Mouse (Mus musculus): ENCODE measurements around the gene Cd52.
A peak's percentile ranks its signal among the peaks of the same experiment; 100 is the strongest.
"Not testable (repeated sequence)": the region's sequence is repeated elsewhere in the genome, so short reads cannot be mapped to it uniquely, and the experiment has no call there.

Cd52 gene

GRCm38 (mm10) chr4:134094923-134095547 is at the start of gene Cd52:
Gene Cd52, minus strand, starts transcription at chr4:134095082.
- DNase-seq: no peak

- not testable (repeated sequence) for DNase-seq
Measured at GRCm38 (mm10) chr4:134144297-134144696, 49.4 kb upstream of the Cd52 start.

GRCm38 (mm10) chr4:134138857-134139256 is 44.0 kb upstream of the Cd52 start:
- DNase-seq: no peak

- no peak for DNase-seq
Measured at GRCm38 (mm10) chr4:134136280-134136926, 41.5 kb upstream of the Cd52 start.

GRCm38 (mm10) chr4:134132519-134133095 is 37.7 kb upstream of the Cd52 start:
- no peak for DNase-seq

- no peak for DNase-seq
Measured at GRCm38 (mm10) chr4:134132117-134132516, 37.2 kb upstream of the Cd52 start.

GRCm38 (mm10) chr4:134129482-134129881 is 34.6 kb upstream of the Cd52 start:
- DNase-seq: no peak

- DNase-seq: no peak
Measured at GRCm38 (mm10) chr4:134128983-134129362, 34.1 kb upstream of the Cd52 start.

- DNase-seq: peak; percentile 75 to 80
Measured at GRCm38 (mm10) chr4:134128221-134128982, 33.5 kb upstream of the Cd52 start, which contains the start of gene Sh3bgrl3. Gene Sh3bgrl3, minus strand, starts transcription at chr4:134128789.

- DNase-seq: no peak
Measured at GRCm38 (mm10) chr4:134127793-134128192, 32.9 kb upstream of the Cd52 start.

- no peak for DNase-seq
Measured at GRCm38 (mm10) chr4:134127121-134127455, 32.2 kb upstream of the Cd52 start.

GRCm38 (mm10) chr4:134126300-134127120 is 31.6 kb upstream of the Cd52 start:
- no peak for DNase-seq

GRCm38 (mm10) chr4:134125383-134126060 is 30.6 kb upstream of the Cd52 start:
- DNase-seq: no peak

GRCm38 (mm10) chr4:134123680-134124551 is 29.0 kb upstream of the Cd52 start:
- DNase-seq: peak; percentile 50 to 57

GRCm38 (mm10) chr4:134123147-134123546 is 28.3 kb upstream of the Cd52 start:
- no peak for DNase-seq

GRCm38 (mm10) chr4:134122281-134122680 is 27.4 kb upstream of the Cd52 start:
- no peak for DNase-seq

- no peak for DNase-seq
Measured at GRCm38 (mm10) chr4:134121571-134121970, 26.7 kb upstream of the Cd52 start.

GRCm38 (mm10) chr4:134120916-134121315 is 26.0 kb upstream of the Cd52 start:
- no peak for DNase-seq

GRCm38 (mm10) chr4:134120192-134120805 is 25.4 kb upstream of the Cd52 start:
- no peak for DNase-seq

GRCm38 (mm10) chr4:134119644-134120043 is 24.8 kb upstream of the Cd52 start:
- DNase-seq: no peak

GRCm38 (mm10) chr4:134119042-134119441 is 24.2 kb upstream of the Cd52 start:
- DNase-seq: no peak
